Mouse (Mus musculus) small intestine, adult 2 months (tissue): ENCODE results near the gene Phactr2.

Source experiments
- CTCF ChIP-seq: fragments of 200-500 bp; IDR thresholded peaks from 2 replicates; pipeline ENCODE4 v1.5.1; 2012; ENCODE audit warnings: low read depth, mild to moderate bottlenecking, control low read depth, inconsistent platforms, low read length, moderate library complexity, mixed read lengths; ENCODE audit not compliant: insufficient replicate concordance, insufficient read length; ENCODE audit errors: extremely low read depth
- POLR2A ChIP-seq: fragments of 200-500 bp; IDR thresholded peaks from 2 replicates; pipeline ENCODE4 v1.6.1; 2012; ENCODE audit warnings: low read depth, mild to moderate bottlenecking, control low read depth, inconsistent platforms, low read length, moderate library complexity

DNA sequence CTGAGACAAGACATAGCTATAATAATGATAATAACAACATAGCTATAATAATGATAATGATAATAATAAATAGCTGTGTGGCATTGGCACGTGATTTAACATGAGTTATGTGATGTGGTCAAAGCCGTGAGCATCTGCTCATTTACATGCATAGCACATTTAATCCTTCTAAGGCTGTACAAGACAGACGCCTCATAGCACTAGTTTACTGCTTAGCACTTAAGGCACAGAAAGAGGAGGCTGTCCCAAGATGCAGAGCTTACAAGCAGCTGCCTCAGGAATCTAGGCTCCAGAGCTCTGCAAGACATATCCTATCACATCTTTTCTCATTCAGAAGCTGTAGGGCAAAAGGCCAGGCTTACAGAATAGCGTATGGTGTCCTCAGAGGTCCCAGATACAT lies 11.7 kb upstream of the Phactr2 start:
- TF ChIP-seq POLR2A (no peak), CTCF (no peak)
